Mouse (Mus musculus) megakaryocyte, adult 5-6 weeks (primary cell): Measurements from ENCODE around the gene Eif2s3x. TPM values are rescaled to one million over a fixed set of nuclear protein-coding genes. Genes with fewer than 3 reads are reported as not detected.
A peak's percentile ranks its signal among the peaks of the same experiment; 100 is the strongest.

Source experiments
- ATAC-seq: 2 replicates; pipeline ENCODE4 v1.8.0; 2016; ENCODE audit warnings: mild to moderate bottlenecking, inconsistent platforms; ENCODE audit not compliant: poor library complexity, severe bottlenecking
- total RNA-seq, 2 experiments: library from RNA; stranded (forward) in 1 of 2; stranded (reverse) in 1 of 2; fragments of 153-499, 151-499 nt in 1 of 2; fragments of 221-1000, 200-1000 nt in 1 of 2; gene quantifications; 2 replicates each; pipeline versions ENCODE4 v1.2.3 to v1.2.4; 2015 to 2017

Gene Eif2s3x
- 95.0 and 104 TPM in 2 replicates for total RNA-seq (2015)
- 102 and 106 TPM in 2 replicates for total RNA-seq (2017)

DNA sequence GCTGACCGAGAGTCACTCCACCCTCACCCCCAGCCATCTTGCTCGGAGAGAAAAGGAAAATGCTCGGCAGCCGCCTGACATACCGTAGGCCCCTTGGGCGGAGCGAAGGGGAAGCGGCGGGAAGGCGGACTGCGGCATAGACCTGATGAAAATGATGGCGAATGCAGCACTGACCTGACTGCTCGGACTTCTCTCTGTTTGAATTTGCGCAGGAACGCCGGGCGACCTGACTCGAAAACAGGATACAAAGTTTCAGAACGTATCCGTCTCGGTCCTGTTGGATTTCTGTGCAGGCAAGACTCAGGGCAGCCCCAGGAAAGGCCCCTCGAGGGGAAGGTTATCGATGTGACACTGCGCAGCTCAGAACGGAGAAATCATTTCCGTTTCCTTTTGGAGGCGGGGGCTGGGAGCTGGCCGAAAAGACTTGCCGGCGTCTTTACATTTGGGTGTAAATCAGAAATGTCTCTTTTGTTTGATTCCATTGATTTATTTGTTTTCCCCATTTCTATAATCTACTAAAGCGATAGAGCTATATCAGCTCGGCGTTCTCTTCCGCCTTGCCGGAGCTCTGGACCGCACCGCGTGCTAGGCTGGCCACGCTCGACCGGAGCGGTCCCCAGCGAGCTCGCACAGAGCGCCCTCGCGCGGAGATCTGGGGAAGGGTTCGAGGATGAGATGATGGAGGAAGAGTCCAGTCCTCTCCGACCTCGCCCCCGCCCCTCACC, at the start of gene Eif2s3x:
TSS of gene Eif2s3x (minus strand) at position 266 of the 725 bp plus-strand sequence.
- peak; percentile 94 for ATAC-seq

DNA sequence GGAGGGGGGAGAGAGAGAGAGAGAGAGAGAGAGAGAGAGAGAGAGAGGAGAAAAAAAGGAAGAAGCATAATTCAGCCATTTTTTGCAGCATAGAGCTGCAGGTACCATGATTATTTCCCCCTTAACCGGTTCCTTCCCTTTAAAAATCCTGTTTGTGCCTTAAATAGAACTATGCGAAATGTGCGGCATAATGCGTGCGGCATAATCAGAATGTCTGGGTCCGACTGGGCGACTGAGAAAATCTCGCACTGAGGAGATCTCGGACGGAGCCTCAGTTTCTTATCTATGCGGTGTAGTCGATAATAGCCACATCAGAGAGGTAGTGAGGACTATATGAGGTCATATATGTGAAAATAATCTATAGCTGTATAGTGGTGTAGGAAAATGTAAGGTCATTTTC, 22.9 kb upstream of the Eif2s3x start:
- ATAC-seq, result no peak

GRCm38 (mm10) chrX:94235190-94235555, 22.5 kb upstream of the Eif2s3x start:
- ATAC-seq, result peak; percentile 26; the same call in 1 of the 2 replicates

DNA sequence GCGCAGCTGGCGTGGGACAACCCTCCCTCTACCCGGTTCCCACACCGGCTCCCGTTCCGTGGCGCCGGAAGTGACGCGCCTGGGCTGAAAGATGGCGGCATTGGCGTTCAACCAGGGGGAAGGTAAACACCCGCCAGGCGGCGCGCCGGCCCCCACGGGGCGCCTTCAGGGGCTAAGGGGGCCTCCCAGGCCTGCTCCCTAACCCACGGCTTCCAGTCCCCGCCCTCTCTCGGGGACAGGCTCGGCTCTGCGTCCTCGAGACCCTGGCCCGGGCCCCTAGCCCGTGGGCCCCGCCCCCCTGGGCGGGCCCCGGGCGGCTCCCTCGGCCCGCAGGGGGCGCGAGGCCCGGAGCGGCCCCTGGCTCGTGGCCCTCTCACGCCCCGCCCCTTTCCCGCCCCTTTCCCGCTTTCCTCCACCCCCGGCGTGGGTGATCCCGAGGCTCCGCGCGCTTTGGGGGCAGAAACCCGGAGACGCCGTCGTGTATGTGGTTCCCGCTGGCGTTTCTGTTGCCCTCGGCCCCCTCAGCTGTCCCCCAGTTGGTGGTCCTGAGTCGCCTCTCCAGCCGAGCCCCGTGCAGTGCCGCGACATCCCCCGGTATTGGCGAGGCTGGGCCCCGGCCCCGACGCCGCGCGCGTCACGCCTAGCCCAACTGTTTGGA, 22.0 kb upstream of the Eif2s3x start, which contains the start of gene Klhl15:
TSS of gene Klhl15 (plus strand) at position 68 of the 658 bp plus-strand sequence.
- peak; percentile 94 for ATAC-seq

- no peak for ATAC-seq
Measured at GRCm38 (mm10) chrX:94233936-94234531, 21.4 kb upstream of the Eif2s3x start.

DNA sequence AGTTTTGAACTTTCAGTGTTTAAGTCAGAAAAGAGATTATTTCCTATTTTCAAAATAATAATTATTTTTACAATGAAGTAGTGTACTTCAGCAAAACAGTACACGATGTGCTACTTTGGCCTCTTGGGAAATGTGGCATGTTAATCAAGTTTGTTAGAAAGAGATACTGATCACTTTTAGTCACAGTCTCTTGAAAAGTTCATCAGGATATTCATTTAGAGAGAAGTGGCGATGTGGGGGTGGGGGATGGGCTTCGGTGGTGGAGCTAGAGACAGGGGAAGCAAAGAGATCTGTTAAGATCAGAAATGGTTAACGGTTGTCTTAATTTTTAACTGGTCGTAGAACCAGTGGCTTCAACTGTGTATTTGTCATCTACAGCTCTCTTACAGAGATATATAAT, 20.8 kb upstream of the Eif2s3x start:
- no peak for ATAC-seq

- no peak for ATAC-seq
Measured at GRCm38 (mm10) chrX:94213384-94213783, 722 bp upstream of the Eif2s3x start.

DNA sequence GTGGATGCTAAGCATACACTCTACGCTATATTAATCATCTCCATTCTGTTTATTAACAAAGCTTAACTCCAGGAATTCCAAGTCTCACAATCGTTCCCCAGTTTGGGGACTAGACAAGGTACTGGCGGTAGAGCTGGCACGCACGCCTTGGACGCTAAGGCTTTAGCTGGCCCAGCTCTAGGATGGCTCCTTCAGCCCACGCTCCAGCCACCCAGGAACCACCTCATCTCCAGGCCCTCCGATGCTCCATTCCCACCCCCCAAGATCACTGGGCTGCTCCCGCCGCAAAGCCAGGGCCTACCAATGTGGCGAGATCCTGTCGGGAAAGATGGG, 432 bp downstream of the Eif2s3x start:
- ATAC-seq, result peak; percentile 37

- peak; percentile 57 for ATAC-seq
Measured at GRCm38 (mm10) chrX:94197789-94198188, 14.9 kb downstream of the Eif2s3x start.

DNA sequence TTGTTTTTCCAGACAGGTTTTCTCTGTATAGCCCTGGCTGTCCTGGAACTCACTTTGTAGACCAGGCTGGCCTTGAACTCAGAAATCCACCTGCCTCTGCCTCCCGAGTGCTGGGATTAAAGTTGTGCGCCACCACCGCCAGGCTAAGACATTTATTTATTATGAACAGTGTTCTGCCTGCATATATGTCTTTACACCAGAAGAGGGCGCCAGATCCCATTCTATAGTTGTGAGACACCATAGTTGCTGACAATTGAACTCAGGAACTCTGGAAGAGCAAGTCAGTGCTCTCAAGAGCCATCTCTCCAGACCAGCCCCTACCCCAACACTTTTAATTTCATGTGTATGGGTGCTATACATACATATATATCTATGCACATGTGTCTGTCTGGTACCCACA, 18.8 kb downstream of the Eif2s3x start:
- ATAC-seq, result peak; percentile 75

GRCm38 (mm10) chrX:94185156-94185555, 27.5 kb downstream of the Eif2s3x start:
- 0 out of 2 replicates have a peak, but pooled peaks have one; percentile 35 for ATAC-seq

GRCm38 (mm10) chrX:94183814-94184213, 28.8 kb downstream of the Eif2s3x start:
- no peak for ATAC-seq

DNA sequence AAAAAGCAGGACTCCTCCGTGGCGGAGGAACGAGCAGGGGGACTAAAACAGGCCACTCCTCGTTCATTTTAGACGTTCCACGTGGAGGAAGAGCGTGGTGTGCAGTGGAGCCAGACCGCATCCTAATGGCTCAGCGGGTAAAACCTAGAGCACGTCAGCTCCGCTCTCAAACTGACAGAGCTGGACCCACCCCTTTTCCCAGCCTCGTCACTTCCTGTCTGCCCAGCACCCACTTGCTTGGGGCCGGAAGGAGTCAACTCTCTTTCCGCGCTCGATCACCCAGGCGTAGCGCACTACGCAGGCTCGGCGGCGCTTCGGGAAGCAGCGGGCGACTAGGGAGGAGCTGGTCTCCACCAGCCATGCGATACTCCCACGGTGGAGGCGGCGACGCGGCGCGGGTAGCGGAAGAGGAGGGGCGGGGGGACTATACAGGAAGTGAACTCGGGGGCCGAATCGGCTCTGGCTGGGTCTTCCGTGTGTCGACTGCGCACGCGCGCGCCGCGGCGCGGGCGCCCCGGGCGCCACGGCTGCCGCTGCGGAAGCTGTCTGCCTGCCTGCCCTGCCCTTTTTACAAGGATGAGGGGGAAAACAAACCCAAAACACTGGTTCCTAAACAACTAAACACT, 34.8 kb downstream of the Eif2s3x start:
- ATAC-seq, result peak; percentile 99

DNA sequence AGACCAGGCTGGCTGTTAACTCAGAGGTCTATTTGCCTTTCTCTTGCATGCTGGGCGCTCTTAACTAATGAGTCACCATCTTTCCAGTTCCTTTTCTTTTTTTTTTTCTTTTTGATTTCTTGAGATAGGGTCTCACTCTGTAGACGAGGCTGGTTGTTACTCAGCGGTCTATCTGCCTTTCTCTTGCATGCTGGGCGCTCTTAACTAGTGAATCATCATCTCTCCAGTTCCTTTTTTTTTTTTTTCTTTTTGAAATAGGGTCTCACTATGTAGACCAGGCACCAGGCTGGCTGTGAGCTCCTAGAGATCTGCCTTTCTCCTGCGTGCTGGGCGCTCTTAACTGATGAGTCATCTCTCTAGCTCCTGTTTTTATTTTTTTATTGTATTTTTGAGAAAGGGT, 43.3 kb downstream of the Eif2s3x start:
- ATAC-seq, result no peak

DNA sequence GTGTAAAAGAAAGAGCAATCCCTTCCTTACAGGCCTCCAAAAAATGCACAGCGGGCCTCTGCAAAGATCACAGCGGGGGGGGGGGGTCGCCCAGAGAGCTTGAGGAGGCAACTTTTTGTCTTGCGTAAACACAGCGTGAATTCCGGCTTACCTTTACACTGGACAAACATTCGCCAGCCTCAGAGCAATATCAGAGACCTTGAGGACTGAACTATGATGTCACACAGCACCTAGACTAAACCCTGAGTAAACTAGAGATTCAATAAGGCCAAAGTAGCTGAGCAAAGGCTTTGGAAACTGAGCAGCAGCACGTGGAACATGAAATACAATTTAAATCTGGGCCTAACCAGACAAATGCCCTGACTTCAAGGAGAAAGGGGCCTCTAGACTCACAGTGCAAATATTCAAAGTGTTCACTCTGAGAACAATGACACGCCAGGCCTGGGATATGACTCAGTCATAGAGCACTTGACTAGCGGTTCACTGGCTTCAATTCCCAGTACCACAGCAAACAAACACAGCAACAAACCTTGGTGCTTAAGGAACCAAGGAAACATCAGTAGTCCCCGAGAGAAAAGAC, 60.3 kb downstream of the Eif2s3x start:
- no peak for ATAC-seq

GRCm38 (mm10) chrX:94150471-94150870, 62.2 kb downstream of the Eif2s3x start:
- ATAC-seq, result no peak

DNA sequence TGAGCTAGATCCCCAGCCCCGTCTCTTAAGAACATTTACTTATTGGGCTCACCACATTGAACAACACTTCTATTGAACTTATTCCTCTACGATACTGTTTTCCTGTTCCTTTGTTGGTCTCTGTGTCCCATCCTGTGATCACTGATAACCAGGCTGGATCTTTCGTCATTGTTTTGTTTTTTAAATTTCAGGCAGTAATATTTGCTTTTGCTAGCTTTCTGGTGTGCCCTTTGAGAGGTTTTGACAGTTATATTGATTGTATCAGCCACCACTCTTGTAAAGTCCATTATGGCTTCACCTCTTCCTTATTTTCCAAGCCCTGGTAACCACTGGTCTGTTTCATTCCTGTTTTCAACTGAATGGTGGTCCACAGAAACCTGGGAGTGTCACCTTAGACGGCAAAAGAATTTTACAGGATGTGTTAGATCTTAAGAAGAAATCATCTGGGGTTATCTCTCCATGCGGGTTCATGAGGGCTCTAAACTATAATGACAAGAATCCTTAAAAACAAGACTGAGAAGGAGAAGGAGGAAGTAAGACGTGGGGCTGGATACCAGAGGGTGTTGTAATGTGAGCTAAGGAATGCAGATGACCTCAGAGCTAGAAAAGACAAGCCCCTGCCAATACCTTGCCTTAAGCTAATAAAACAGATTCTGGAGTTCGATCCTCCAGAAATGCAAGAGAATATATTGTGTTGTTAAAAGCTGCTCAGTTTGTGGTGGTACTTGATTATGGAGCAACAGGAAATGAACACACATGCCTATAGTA, 70.5 kb downstream of the Eif2s3x start:
- peak; percentile 79 for ATAC-seq

DNA sequence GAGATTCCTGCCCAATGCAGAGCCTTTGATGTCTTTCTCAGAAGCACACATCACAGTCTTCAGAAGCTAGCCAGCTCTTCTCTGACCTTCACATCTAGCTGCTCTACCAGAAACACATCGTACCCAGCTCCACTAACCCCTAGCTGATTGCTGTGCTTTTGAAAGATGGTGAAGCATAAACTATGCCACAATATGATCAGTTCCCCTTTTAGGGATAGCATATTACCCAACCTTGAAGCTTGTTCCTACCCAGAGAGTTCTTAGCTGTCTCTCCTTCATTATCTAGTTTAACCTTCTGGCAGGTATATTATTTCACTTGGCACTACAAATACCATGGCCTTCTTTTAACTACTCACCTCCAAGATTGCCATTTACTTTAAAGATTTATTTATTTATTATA, 72.6 kb downstream of the Eif2s3x start:
- peak; percentile 89 for ATAC-seq
